Mouse (Mus musculus) hindbrain, embryonic 13.5 days (tissue): ENCODE measurements around the gene Copz1. TPM values are rescaled to one million over a fixed set of nuclear protein-coding genes. Genes with fewer than 3 reads are reported as not detected.

ENCODE experiments used
- ATAC-seq: fragments of 200-750 bp; cut with Nextera tagmentation; 2 replicates; pipeline ENCODE4 v1.8.0; 2017; ENCODE audit warnings: moderate TSS enrichment; ENCODE audit not compliant: low FRiP score
- H3K27ac ChIP-seq: fragments of 300-500 bp; sonication (generic); 2 replicates; pipeline ENCODE4 v1.5.1; 2015; ENCODE audit warnings: inconsistent platforms, mild to moderate bottlenecking, moderate library complexity
- H3K27me3 ChIP-seq: fragments of 300-500 bp; sonication (generic); 2 replicates; pipeline ENCODE4 v1.6.1; 2015; ENCODE audit warnings: mild to moderate bottlenecking, inconsistent platforms
- H3K36me3 ChIP-seq: fragments of 300-500 bp; sonication (generic); 2 replicates; pipeline ENCODE4 v1.6.1; 2015; ENCODE audit warnings: mild to moderate bottlenecking, inconsistent platforms
- H3K4me1 ChIP-seq: fragments of 300-500 bp; sonication (generic); replicated peaks from 2 replicates; pipeline ENCODE4 v1.6.1; 2015; ENCODE audit warnings: inconsistent platforms
- H3K4me2 ChIP-seq: fragments of 300-500 bp; sonication (generic); 2 replicates; pipeline ENCODE4 v1.6.1; 2015; ENCODE audit warnings: inconsistent platforms, mild to moderate bottlenecking, moderate library complexity
- H3K4me3 ChIP-seq: fragments of 300-500 bp; sonication (generic); 2 replicates; pipeline ENCODE4 v1.5.1; 2015; ENCODE audit warnings: mild to moderate bottlenecking, inconsistent platforms
- H3K9ac ChIP-seq: fragments of 300-500 bp; sonication (generic); 2 replicates; pipeline ENCODE4 v1.6.1; 2015; ENCODE audit warnings: mild to moderate bottlenecking, inconsistent platforms
- H3K9me3 ChIP-seq: fragments of 300-500 bp; sonication (generic); 2 replicates; pipeline ENCODE4 v1.6.1; 2016; ENCODE audit warnings: inconsistent platforms
- WGBS: fragments of 180-500 bp; shearing (Covaris S2); methylation state at CpG from one replicate; pipeline ENCODE4 v1.1.7; 2015; 5-methylcytosine and 5-hydroxymethylcytosine counted together
- polyA plus RNA-seq: library from polyadenylated mRNA; unstranded; fragments of >200 nt; fragmentation: Nextera tagmentation; extraction: Ambion mirVana; gene quantifications from 2 replicates; pipeline ENCODE4 v1.2.1, GENCODE M21; 2015

The Copz1 gene
- polyA plus RNA-seq, 1 experiment from 2014 or later, result 222 TPM

GRCm38 (mm10) chr15:103298861-103299616 lies 26.5 kb downstream of the Copz1 start:
- 71% methylated on average over 5 of the region's 5 CpGs for WGBS
- Histone ChIP-seq H3K4me2 (peak overlapping the region; percentile 49), H3K36me3 (peaks cover 7% of the 10 kb centered on the region; the same call in 1 of the 2 replicates), H3K9me3 (no peaks in the 10 kb centered on the region), H3K27ac (peak overlapping the region; percentile 100), H3K9ac (peak overlapping the region; percentile 67), H3K27me3 (no peaks in the 10 kb centered on the region), H3K4me1 (peaks cover 89% of the 10 kb centered on the region), H3K4me3 (no peak overlapping the region)
- ATAC-seq, result no peak

- H3K27ac ChIP-seq, result peak overlapping the region; percentile 100
- no peaks in the 10 kb centered on the region for H3K27me3 ChIP-seq
- H3K9ac ChIP-seq, result peak overlapping the region; percentile 67
- H3K4me1 ChIP-seq, result peaks cover 95% of the 10 kb centered on the region
- H3K36me3 ChIP-seq, result peaks cover 7% of the 10 kb centered on the region; the same call in 1 of the 2 replicates
- peak; percentile 11 for ATAC-seq
- H3K4me2 ChIP-seq, result peak overlapping the region; percentile 49
- no peaks in the 10 kb centered on the region for H3K9me3 ChIP-seq
- peak overlapping the region; percentile 24 for H3K4me3 ChIP-seq
- 22% methylated on average over 8 of the region's 8 CpGs for WGBS
Measured at GRCm38 (mm10) chr15:103299644-103300043, 27.1 kb downstream of the Copz1 start.

- 2% methylated on average over 18 of the region's 18 CpGs for WGBS
- Histone ChIP-seq H3K27ac (peak overlapping the region; percentile 100), H3K36me3 (peaks cover 7% of the 10 kb centered on the region; the same call in 1 of the 2 replicates), H3K4me1 (peaks cover 97% of the 10 kb centered on the region), H3K4me3 (peak overlapping the region; percentile 24), H3K9me3 (no peaks in the 10 kb centered on the region), H3K27me3 (no peaks in the 10 kb centered on the region), H3K4me2 (peak overlapping the region; percentile 49), H3K9ac (peak overlapping the region; percentile 67)
- peak; percentile 73 for ATAC-seq
Measured at GRCm38 (mm10) chr15:103300067-103300471, 27.6 kb downstream of the Copz1 start.

- Histone ChIP-seq H3K27ac (peak overlapping the region; percentile 100), H3K27me3 (no peaks in the 10 kb centered on the region), H3K9me3 (no peaks in the 10 kb centered on the region), H3K36me3 (peaks cover 4% of the 10 kb centered on the region; the same call in 1 of the 2 replicates), H3K9ac (peak overlapping the region; percentile 67), H3K4me3 (peak overlapping the region; percentile 24), H3K4me2 (peak overlapping the region; percentile 49), H3K4me1 (peaks cover 93% of the 10 kb centered on the region)
- peak; percentile 2; the same call in 1 of the 2 replicates for ATAC-seq
- 5% methylated on average over 2 of the region's 2 CpGs for WGBS
Measured at GRCm38 (mm10) chr15:103300560-103300959, 28.0 kb downstream of the Copz1 start.

- H3K9ac ChIP-seq, result peak overlapping the region; percentile 67
- H3K9me3 ChIP-seq, result no peaks in the 10 kb centered on the region
- no peak overlapping the region for H3K4me3 ChIP-seq
- 17% methylated on average over 2 of the region's 2 CpGs for WGBS
- no peaks in the 10 kb centered on the region for H3K27me3 ChIP-seq
- H3K4me2 ChIP-seq, result peak overlapping the region; percentile 49
- peaks cover 4% of the 10 kb centered on the region; the same call in 1 of the 2 replicates for H3K36me3 ChIP-seq
- H3K27ac ChIP-seq, result peak overlapping the region; percentile 100
- no peak for ATAC-seq
- H3K4me1 ChIP-seq, result peaks cover 93% of the 10 kb centered on the region
Measured at GRCm38 (mm10) chr15:103301046-103301445, 28.5 kb downstream of the Copz1 start.

GRCm38 (mm10) chr15:103301547-103302340 lies 29.2 kb downstream of the Copz1 start:
- no peak for ATAC-seq
- no peaks in the 10 kb centered on the region for H3K9me3 ChIP-seq
- no peak overlapping the region for H3K4me3 ChIP-seq
- H3K27me3 ChIP-seq, result no peaks in the 10 kb centered on the region
- peak overlapping the region; percentile 63 for H3K9ac ChIP-seq
- WGBS, result 25% methylated on average over 5 of the region's 5 CpGs
- H3K4me1 ChIP-seq, result peaks cover 91% of the 10 kb centered on the region
- H3K36me3 ChIP-seq, result no peaks in the 10 kb centered on the region
- peak overlapping the region; percentile 25 for H3K4me2 ChIP-seq
- H3K27ac ChIP-seq, result peak overlapping the region; percentile 100

GRCm38 (mm10) chr15:103302341-103303021 lies 30.0 kb downstream of the Copz1 start:
- WGBS, result 13% methylated on average over 6 of the region's 6 CpGs

GRCm38 (mm10) chr15:103303916-103304615 lies 31.6 kb downstream of the Copz1 start:
- Histone ChIP-seq H3K4me3 (peak overlapping the region; percentile 44), H3K27ac (peak overlapping the region; percentile 100), H3K36me3 (no peaks in the 10 kb centered on the region), H3K9ac (peak overlapping the region; percentile 78), H3K27me3 (peaks cover 8% of the 10 kb centered on the region), H3K4me2 (peak overlapping the region; percentile 70), H3K9me3 (no peaks in the 10 kb centered on the region), H3K4me1 (peaks cover 82% of the 10 kb centered on the region)
- no peak for ATAC-seq
- WGBS, result 5% methylated on average over 8 of the region's 8 CpGs

More at GRCm38 (mm10) chr15:103302341-103303021, 30.0 kb downstream of the Copz1 start:
- no peaks in the 10 kb centered on the region for H3K36me3 ChIP-seq
- peaks cover 89% of the 10 kb centered on the region for H3K4me1 ChIP-seq
- no peaks in the 10 kb centered on the region for H3K27me3 ChIP-seq
- ATAC-seq, result no peak
- H3K9me3 ChIP-seq, result no peaks in the 10 kb centered on the region
- no peak overlapping the region for H3K4me3 ChIP-seq
- H3K27ac ChIP-seq, result peak overlapping the region; percentile 100
- H3K9ac ChIP-seq, result peak overlapping the region; percentile 63
- H3K4me2 ChIP-seq, result no peak overlapping the region; the same call in 1 of the 2 replicates

- under 1% methylated on average over 9 of the region's 9 CpGs for WGBS
- peak overlapping the region; percentile 44 for H3K4me3 ChIP-seq
- H3K27me3 ChIP-seq, result peaks cover 12% of the 10 kb centered on the region
- no peaks in the 10 kb centered on the region for H3K36me3 ChIP-seq
- peaks cover 79% of the 10 kb centered on the region for H3K4me1 ChIP-seq
- peak overlapping the region; percentile 100 for H3K27ac ChIP-seq
- no peaks in the 10 kb centered on the region for H3K9me3 ChIP-seq
- peak overlapping the region; percentile 78 for H3K9ac ChIP-seq
- peak overlapping the region; percentile 70 for H3K4me2 ChIP-seq
- peak; percentile 3 for ATAC-seq
Measured at GRCm38 (mm10) chr15:103304616-103304969, 32.1 kb downstream of the Copz1 start.

- peaks cover 12% of the 10 kb centered on the region for H3K27me3 ChIP-seq
- H3K4me2 ChIP-seq, result peak overlapping the region; percentile 70
- ATAC-seq, result peak; percentile 95
- H3K4me3 ChIP-seq, result peak overlapping the region; percentile 44
- no peaks in the 10 kb centered on the region for H3K36me3 ChIP-seq
- under 1% methylated on average over 71 of the region's 71 CpGs for WGBS
- H3K9me3 ChIP-seq, result no peaks in the 10 kb centered on the region
- peaks cover 73% of the 10 kb centered on the region for H3K4me1 ChIP-seq
- H3K9ac ChIP-seq, result peak overlapping the region; percentile 81
- H3K27ac ChIP-seq, result peak overlapping the region; percentile 100
Measured at GRCm38 (mm10) chr15:103305070-103305678, 32.7 kb downstream of the Copz1 start.
